Mouse (Mus musculus) limb, embryonic 10.5 days (tissue): ENCODE data around the gene Crlf3. TPM values are rescaled to one million over a fixed set of nuclear protein-coding genes. Genes with fewer than 3 reads are reported as not detected.

ENCODE experiments used
- DNase-seq: peaks from one replicate; pipeline ENCODE4 v3.0.0-alpha.2; 2017; ENCODE audit warnings: low spot score
- H3K27ac ChIP-seq: fragments of 300-500 bp; sonication (generic); 2 replicates; pipeline ENCODE4 v1.5.1; 2016; ENCODE audit warnings: mild to moderate bottlenecking
- H3K27me3 ChIP-seq: fragments of 300-500 bp; sonication (generic); 2 replicates; pipeline ENCODE4 v1.6.1; 2016; ENCODE audit warnings: low read depth, mild to moderate bottlenecking; ENCODE audit not compliant: poor library complexity, severe bottlenecking
- H3K36me3 ChIP-seq: fragments of 300-500 bp; sonication (generic); 2 replicates; pipeline ENCODE4 v1.6.1; 2016; ENCODE audit warnings: mild to moderate bottlenecking, moderate library complexity
- H3K4me1 ChIP-seq: fragments of 300-500 bp; sonication (generic); 2 replicates; pipeline ENCODE4 v1.6.1; 2016
- H3K4me3 ChIP-seq: fragments of 300-500 bp; sonication (generic); 2 replicates; pipeline ENCODE4 v1.5.1; 2016; ENCODE audit warnings: mild to moderate bottlenecking, moderate library complexity
- H3K9me3 ChIP-seq: fragments of 300-500 bp; sonication (generic); replicated peaks from 2 replicates; pipeline ENCODE4 v1.6.1; 2016; ENCODE audit warnings: mild to moderate bottlenecking
- WGBS: fragments of 180-500 bp; shearing (Covaris S2); methylation state at CpG from one replicate; pipeline ENCODE4 v1.1.7; 2016; 5-methylcytosine and 5-hydroxymethylcytosine counted together
- polyA plus RNA-seq: library from polyadenylated mRNA; unstranded; fragments of >200 nt; fragmentation: Nextera tagmentation; extraction: Ambion mirVana; gene quantifications from 2 replicates; pipeline ENCODE4 v1.2.1, GENCODE M21; 2016

Gene Crlf3
- polyA plus RNA-seq: 57.9 and 58.2 TPM in 2 replicates

DNA sequence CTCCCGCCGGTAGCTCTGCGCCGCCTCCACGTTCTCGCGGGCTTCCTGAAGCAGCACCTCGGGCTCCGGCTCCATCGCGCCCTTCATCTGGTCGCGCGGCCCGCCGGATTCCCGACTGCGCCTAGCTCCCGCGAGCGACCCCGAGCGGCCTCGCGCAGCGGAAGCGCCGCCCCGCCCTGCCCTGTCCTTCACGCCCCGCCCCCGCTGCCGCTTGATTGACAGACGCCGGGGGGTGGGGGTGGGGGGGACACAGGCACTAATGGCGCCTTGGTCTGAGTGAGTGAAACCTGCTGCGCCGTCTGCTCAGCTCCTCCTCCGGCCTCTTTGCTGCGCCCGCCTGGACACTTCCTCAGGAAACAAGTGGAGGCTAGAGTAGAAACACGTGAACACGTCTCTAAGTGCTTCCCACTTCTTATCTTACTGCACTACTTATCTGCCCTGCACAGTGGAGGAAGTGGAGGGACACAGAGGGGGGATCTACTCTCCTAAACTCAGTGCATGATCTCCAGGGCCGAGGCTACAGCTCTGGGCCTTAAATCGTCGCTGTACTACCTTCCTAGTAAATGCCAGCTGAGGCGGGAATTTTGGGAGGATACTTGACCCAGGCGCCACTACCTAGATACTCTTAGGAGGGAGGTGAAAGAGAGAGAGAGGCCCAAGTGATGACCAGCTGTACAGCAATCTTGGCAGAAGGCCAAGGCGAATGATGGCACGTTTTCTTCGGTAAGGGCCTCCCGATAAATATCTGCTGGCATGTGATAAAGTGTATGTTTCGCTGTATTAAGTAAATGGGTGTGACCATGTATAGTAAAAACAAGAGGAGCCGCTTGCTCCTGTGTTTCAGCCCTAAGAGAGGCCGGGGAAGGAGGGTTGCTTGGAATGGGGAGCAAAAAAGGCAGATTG, at the start of gene Crlf3:
Crlf3 (minus strand) TSS at position 166 of the 903 bp plus-strand sequence.
- Histone ChIP-seq H3K9me3 (no peaks in the 10 kb centered on the region), H3K36me3 (peaks cover 13% of the 10 kb centered on the region; the same call in 1 of the 2 replicates), H3K27me3 (no peaks in the 10 kb centered on the region), H3K4me3 (peak within 1 kb of the TSS; percentile 81), H3K4me1 (peaks cover 19% of the 10 kb centered on the region), H3K27ac (peak within 1 kb of the TSS; percentile 95)
- peak; percentile 98 for DNase-seq
- WGBS: 10% methylated on average over 55 of the region's 55 CpGs

GRCm38 (mm10) chr11:80116411-80116810, 35.6 kb upstream of the Crlf3 start:
- no peaks in the 10 kb centered on the region for H3K27me3 ChIP-seq
- 95% methylated on average over 1 of the region's 1 CpGs for WGBS
- no peaks in the 10 kb centered on the region for H3K4me1 ChIP-seq
- no peaks in the 10 kb centered on the region for H3K9me3 ChIP-seq
- no peak overlapping the region for H3K27ac ChIP-seq
- DNase-seq: no peak
- peaks cover 94% of the 10 kb centered on the region for H3K36me3 ChIP-seq
- no peak overlapping the region for H3K4me3 ChIP-seq

GRCm38 (mm10) chr11:80104407-80104806, 23.6 kb upstream of the Crlf3 start:
- 89% methylated on average over 1 of the region's 1 CpGs for WGBS
- no peaks in the 10 kb centered on the region for H3K4me1 ChIP-seq
- no peaks in the 10 kb centered on the region for H3K9me3 ChIP-seq
- H3K27ac ChIP-seq: no peak overlapping the region
- H3K27me3 ChIP-seq: no peaks in the 10 kb centered on the region
- no peak overlapping the region for H3K4me3 ChIP-seq
- no peak for DNase-seq
- peaks cover 98% of the 10 kb centered on the region for H3K36me3 ChIP-seq

GRCm38 (mm10) chr11:80101298-80101697, 20.5 kb upstream of the Crlf3 start:
- 94% methylated on average over 6 of the region's 6 CpGs for WGBS
- Histone ChIP-seq H3K9me3 (no peaks in the 10 kb centered on the region), H3K27ac (no peak overlapping the region), H3K4me1 (no peaks in the 10 kb centered on the region), H3K36me3 (peaks cover 96% of the 10 kb centered on the region), H3K27me3 (no peaks in the 10 kb centered on the region), H3K4me3 (no peak overlapping the region)
- no peak for DNase-seq

- DNase-seq: no peak
- H3K4me3 ChIP-seq: no peak overlapping the region
- H3K27ac ChIP-seq: no peak overlapping the region
- no peaks in the 10 kb centered on the region for H3K27me3 ChIP-seq
- peaks cover 96% of the 10 kb centered on the region for H3K36me3 ChIP-seq
- no peaks in the 10 kb centered on the region for H3K4me1 ChIP-seq
- no peaks in the 10 kb centered on the region for H3K9me3 ChIP-seq
- 91% methylated on average over 3 of the region's 3 CpGs for WGBS
Observed at GRCm38 (mm10) chr11:80098444-80099056, 17.8 kb upstream of the Crlf3 start.

- Histone ChIP-seq H3K4me1 (peaks cover 10% of the 10 kb centered on the region), H3K27ac (no peak overlapping the region), H3K9me3 (no peaks in the 10 kb centered on the region), H3K4me3 (peak overlapping the region; percentile 97), H3K36me3 (peaks cover 32% of the 10 kb centered on the region), H3K27me3 (no peaks in the 10 kb centered on the region)
- DNase-seq: no peak
- WGBS: 71% methylated on average over 3 of the region's 3 CpGs
Observed at GRCm38 (mm10) chr11:80090555-80091164, 9.9 kb upstream of the Crlf3 start.

GRCm38 (mm10) chr11:80089817-80090214, 9.0 kb upstream of the Crlf3 start:
- peaks cover 23% of the 10 kb centered on the region for H3K36me3 ChIP-seq
- H3K27me3 ChIP-seq: no peaks in the 10 kb centered on the region
- peaks cover 10% of the 10 kb centered on the region for H3K4me1 ChIP-seq
- H3K27ac ChIP-seq: peak overlapping the region; percentile 94
- peak overlapping the region; percentile 97 for H3K4me3 ChIP-seq
- no peaks in the 10 kb centered on the region for H3K9me3 ChIP-seq
- WGBS: under 1% methylated on average over 14 of the region's 14 CpGs
- DNase-seq: no peak

- H3K4me1 ChIP-seq: peaks cover 10% of the 10 kb centered on the region
- H3K27ac ChIP-seq: peak within 1 kb of the TSS; percentile 94
Observed at GRCm38 (mm10) chr11:80088917-80089816, 8.4 kb upstream of the Crlf3 start, which contains the start of gene Atad5. Atad5 (plus strand) TSS chr11:80089400.

DNA sequence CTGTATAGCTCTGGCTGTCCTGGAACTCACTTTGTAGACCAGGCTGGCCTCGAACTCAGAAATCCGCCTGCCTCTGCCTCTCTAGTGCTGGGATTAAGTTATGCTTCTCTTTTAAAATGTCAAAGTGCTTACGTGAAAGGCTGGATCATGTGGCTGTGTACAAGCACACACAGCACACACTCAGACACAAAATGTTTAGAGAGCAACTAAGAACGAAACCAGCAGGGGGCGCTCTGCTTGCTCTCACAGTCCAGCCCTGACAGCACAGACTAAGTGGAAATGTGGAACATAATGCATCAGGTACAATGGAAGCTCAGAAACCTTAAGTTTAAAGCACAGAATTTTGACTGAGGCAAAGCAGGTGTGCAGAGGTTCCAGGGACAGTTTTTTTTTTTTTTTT, 6.1 kb upstream of the Crlf3 start:
- Histone ChIP-seq H3K4me3 (no peak overlapping the region), H3K36me3 (peaks cover 4% of the 10 kb centered on the region), H3K27ac (no peak overlapping the region), H3K4me1 (peaks cover 10% of the 10 kb centered on the region), H3K9me3 (no peaks in the 10 kb centered on the region), H3K27me3 (no peaks in the 10 kb centered on the region)
- WGBS: 18% methylated on average over 5 of the region's 5 CpGs
- DNase-seq: peak; percentile 93

More at GRCm38 (mm10) chr11:80088917-80089816, 8.4 kb upstream of the Crlf3 start, which contains the start of gene Atad5:
- H3K9me3 ChIP-seq: no peaks in the 10 kb centered on the region
- 6% methylated on average over 57 of the region's 57 CpGs for WGBS
- no peaks in the 10 kb centered on the region for H3K27me3 ChIP-seq
- peak; percentile 92 for DNase-seq
- peaks cover 17% of the 10 kb centered on the region for H3K36me3 ChIP-seq
- peak within 1 kb of the TSS; percentile 97 for H3K4me3 ChIP-seq

GRCm38 (mm10) chr11:80085356-80086055, 4.7 kb upstream of the Crlf3 start:
- Histone ChIP-seq H3K27ac (no peak overlapping the region), H3K27me3 (no peaks in the 10 kb centered on the region), H3K4me3 (no peak overlapping the region), H3K36me3 (no peaks in the 10 kb centered on the region), H3K9me3 (no peaks in the 10 kb centered on the region), H3K4me1 (peaks cover 19% of the 10 kb centered on the region)
- no peak for DNase-seq
- 78% methylated on average over 6 of the region's 6 CpGs for WGBS

DNA sequence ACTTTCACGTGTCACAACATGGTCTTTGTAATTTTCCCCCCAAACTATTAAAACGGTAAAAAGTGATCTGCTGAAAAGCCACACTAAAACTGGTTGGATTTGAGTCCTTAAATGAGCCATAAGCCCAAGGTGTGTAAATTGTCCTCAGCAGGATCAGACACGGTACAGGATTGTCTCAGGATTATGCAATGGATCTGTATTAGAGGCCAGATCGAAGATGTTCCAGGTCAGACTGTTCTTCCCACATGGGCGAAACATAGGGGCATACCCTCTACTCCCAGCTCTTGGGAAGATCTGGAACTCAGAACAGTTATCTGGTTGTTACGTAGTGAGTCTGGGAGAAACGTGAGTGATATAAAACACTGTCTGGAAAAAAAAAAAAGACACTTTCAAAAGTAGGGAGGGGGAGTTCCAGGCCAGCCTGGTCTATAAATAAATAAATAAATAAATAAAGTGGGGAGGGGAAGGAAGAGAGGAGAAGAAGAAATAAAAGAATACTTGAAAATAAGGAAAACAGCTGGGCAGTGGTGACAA, 1.1 kb upstream of the Crlf3 start:
- Histone ChIP-seq H3K27me3 (no peaks in the 10 kb centered on the region), H3K4me3 (no peak overlapping the region), H3K27ac (peak overlapping the region; percentile 95), H3K4me1 (peaks cover 19% of the 10 kb centered on the region), H3K36me3 (peaks cover 12% of the 10 kb centered on the region; the same call in 1 of the 2 replicates), H3K9me3 (no peaks in the 10 kb centered on the region)
- 88% methylated on average over 7 of the region's 7 CpGs for WGBS
- DNase-seq: no peak
